Mouse (Mus musculus) cerebellum, postnatal 10 days (tissue): ENCODE measurements at regions not wholly inside any gene's neighbourhood (a gene's known extent, or its start where the extent isn't known, plus 50 kb on each side); places are given as distances from the start of the nearest gene placed in this dataset.

Source experiments
- DNase-seq, 2 experiments: peaks; one replicate each; pipeline ENCODE4 v3.0.0; 2021; ENCODE audit warnings: mixed read lengths in 2 of 2

DNA sequence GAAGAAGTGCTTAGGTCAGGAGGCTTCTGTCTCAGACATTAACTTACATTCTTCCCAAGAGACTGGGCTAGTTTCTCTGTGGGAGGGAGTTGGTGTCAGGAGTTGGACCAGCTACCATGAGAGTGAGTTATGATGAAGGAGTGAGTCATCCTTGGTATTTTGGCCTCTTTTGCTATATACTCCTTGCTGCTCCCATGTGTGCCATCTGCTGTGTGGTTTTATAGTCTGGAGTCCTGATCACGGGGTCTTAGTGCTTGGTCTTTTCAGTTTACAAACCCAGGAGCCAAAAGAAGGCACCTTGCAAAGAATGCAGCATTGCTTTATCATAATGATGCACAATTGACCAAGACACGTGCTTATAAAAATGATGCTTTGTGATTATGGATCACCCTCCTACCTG lies 56.6 kb downstream of the Zfp503 start:
- no peak for DNase-seq

GRCm38 (mm10) chr14:21931944-21932343 lies 57.5 kb downstream of the Zfp503 start:
- DNase-seq: no peak

DNA sequence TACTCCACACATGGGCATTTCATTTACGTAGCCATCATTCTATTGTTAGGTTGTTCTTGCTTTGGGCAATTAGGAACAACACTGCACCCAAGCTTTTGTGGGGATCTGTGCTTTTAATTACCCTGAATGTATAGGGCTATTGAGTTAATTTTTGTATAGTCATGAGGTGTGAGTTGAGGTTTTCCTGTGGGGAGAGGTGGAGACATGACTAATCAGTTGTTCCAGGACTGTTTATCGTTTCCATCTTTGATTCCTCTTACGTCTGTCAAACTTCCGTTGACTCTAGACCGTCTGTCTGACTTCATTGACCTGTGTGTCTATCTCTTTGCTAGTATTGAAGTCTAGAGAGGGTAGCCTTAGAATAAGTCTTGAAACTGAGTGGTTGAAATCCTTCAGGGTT lies 60.4 kb downstream of the Zfp503 start:
- DNase-seq: no peak

- DNase-seq: no peak
Observed at GRCm38 (mm10) chr14:21916671-21917070, 67.9 kb upstream of the Comtd1 start.

- peak; percentile 21 to 31 for DNase-seq
Observed at GRCm38 (mm10) chr14:21904498-21905395, 56.0 kb upstream of the Comtd1 start.

GRCm38 (mm10) chr14:21903562-21904497 lies 55.1 kb upstream of the Comtd1 start:
- peak; percentile 30 to 40 for DNase-seq

GRCm38 (mm10) chr14:21902856-21903255 lies 54.1 kb upstream of the Comtd1 start:
- no peak for DNase-seq

DNA sequence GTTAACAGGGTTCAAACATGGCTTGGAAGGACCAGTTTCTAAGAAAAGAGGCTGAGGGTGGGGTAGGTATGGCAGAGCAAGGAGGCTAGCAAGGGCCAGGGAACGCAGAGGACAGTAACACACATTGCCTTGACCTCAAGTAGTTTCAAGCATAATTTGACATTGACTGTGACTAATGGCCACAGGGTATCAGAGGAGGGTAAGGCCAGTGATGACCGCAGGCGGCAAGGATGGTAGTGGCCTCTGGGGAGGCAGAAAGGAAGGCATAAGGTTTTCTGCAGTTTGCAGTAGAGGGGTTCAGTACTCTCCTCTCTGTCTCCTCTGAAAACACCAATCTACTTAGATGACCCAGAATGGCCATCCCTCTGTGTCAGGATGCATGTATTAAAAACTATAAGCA lies 53.7 kb upstream of the Comtd1 start:
- no peak for DNase-seq

GRCm38 (mm10) chr14:21900951-21901350 lies 52.2 kb upstream of the Comtd1 start:
- DNase-seq: no peak

DNA sequence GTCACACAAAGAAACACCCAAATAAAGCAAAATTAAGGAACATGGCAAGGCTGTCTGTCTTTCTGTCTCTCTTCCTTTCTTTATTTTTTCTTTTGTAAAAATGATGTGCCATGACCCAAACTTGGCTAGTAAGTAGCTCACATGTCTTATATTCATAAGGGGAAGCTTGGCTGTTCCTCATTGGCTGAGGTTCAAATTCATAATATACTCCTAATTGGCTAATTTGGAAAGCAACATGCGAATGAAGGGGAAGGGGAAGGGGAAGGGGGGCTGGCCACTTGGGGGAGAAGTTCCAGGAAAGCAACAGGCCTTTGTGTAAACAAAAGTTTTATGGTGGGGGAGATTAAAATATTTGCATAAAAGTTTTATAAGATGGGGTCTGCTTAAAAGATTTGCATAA lies 51.7 kb upstream of the Comtd1 start:
- DNase-seq: no peak
